In the genomic region with DNA sequence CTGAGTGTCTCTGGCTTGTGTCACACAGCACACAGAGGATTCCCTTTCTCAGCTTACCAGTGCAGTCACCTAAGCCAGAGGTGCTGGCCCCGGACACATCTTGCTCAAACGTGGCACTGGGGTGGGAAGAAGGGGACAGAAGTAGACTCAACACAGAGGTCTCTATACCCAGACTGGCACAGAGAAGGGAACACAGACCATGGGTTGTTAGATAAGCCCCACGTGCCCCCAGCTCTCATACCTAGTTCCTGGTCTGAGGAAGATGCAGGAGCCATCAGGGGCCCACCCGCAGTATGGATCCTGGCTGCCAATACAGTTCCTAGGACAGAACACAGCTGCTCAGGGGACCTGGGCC, we compare ENCODE assay signal across 18 mouse cellular contexts. TPM values are rescaled to one million over a fixed set of nuclear protein-coding genes. Genes with fewer than 3 reads are reported as not detected.
DNase-seq lines count a peak whose midpoint lies in the region; ATAC-seq and TF ChIP-seq lines count a peak whose summit lies in the region.
"Had no signal": no experiment of that assay in that cellular context is flagged by ENCODE, and none has a peak within 500 bp of the region (broad histone marks: within the 10 kb centered on the region; RNA-seq: fewer than 3 reads in every experiment).

No protein-coding gene starts in this region.

- WGBS in forebrain, embryonic 13.5 days, result 86% methylated on average over 4 of the region's 4 CpGs
- 90% methylated on average over 4 of the region's 4 CpGs for WGBS in forebrain, postnatal 0 days
- WGBS in heart, embryonic 15.5 days, result 79% methylated on average over 4 of the region's 4 CpGs
- 87% methylated on average over 4 of the region's 4 CpGs for WGBS in kidney, embryonic 15.5 days
- WGBS in stomach, postnatal 0 days, result 92% methylated on average over 4 of the region's 4 CpGs

- intact Hi-C loops in heart, postnatal 14 days (cut with DNase I), result no loop called here

- peaks cover 17% of the 10 kb centered on the region for H3K9me3 ChIP-seq in forebrain, embryonic 13.5 days (replicated peaks)
- H3K9me3 ChIP-seq in forebrain, postnatal 0 days (ENCODE audit: low read length), result peaks cover 12% of the 10 kb centered on the region; the same call in 1 of the 2 replicates
- H3K9me3 ChIP-seq in heart, embryonic 15.5 days (replicated peaks), result peaks cover 7% of the 10 kb centered on the region; the same call in 1 of the 2 replicates
- peaks cover 6% of the 10 kb centered on the region; the same call in 1 of the 2 replicates for H3K9me3 ChIP-seq in kidney, embryonic 15.5 days (replicated peaks)
- 0 out of 2 replicates have a peak, but pooled peaks cover 3% of the 10 kb centered on the region for H3K9me3 ChIP-seq in stomach, postnatal 0 days (ENCODE audit: control insufficient read depth, low read length)

- no peak overlapping the region for H3K27ac ChIP-seq in forebrain, embryonic 13.5 days
- H3K27ac ChIP-seq in forebrain, postnatal 0 days (ENCODE audit: low read depth, low read length), result no peak overlapping the region
- H3K27ac ChIP-seq in heart, embryonic 15.5 days, result no peak overlapping the region
- H3K27ac ChIP-seq in kidney, embryonic 15.5 days, result no peak overlapping the region
- no peak overlapping the region for H3K27ac ChIP-seq in stomach, postnatal 0 days (replicated peaks)
- H3K27ac ChIP-seq: embryonic facial prominence, embryonic 13.5 days; embryonic facial prominence, embryonic 15.5 days had no signal

- H3K9ac ChIP-seq in forebrain, embryonic 13.5 days, result no peak overlapping the region
- no peak overlapping the region for H3K9ac ChIP-seq in forebrain, postnatal 0 days
- no peak overlapping the region for H3K9ac ChIP-seq in heart, embryonic 15.5 days
- no peak overlapping the region for H3K9ac ChIP-seq in kidney, embryonic 15.5 days
- H3K9ac ChIP-seq in stomach, postnatal 0 days (ENCODE audit: low read length), result no peak overlapping the region

- no peak overlapping the region for H3K4me2 ChIP-seq in forebrain, embryonic 13.5 days
- no peak overlapping the region for H3K4me2 ChIP-seq in forebrain, postnatal 0 days (ENCODE audit: low read depth)
- H3K4me2 ChIP-seq in heart, embryonic 15.5 days, result peak overlapping the region; percentile 89; the same call in 1 of the 2 replicates
- H3K4me2 ChIP-seq in kidney, embryonic 15.5 days, result no peak overlapping the region
- no peak overlapping the region for H3K4me2 ChIP-seq in stomach, postnatal 0 days (replicated peaks; ENCODE audit: low read depth)

- DNase-seq in forebrain, postnatal 0 days, result no peak
- DNase-seq in heart, postnatal 14 days, result no peak
- no peak for DNase-seq in kidney, adult 9 months
- DNase-seq in stomach, postnatal 0 days (ENCODE audit: low spot score), result no peak
- no peak for DNase-seq in spleen, postnatal 36 days (ENCODE audit: low spot score in 2 of 2)
- DNase-seq: cerebellum, adult 8-10 months had no signal

- TF ChIP-seq CTCF in forebrain, postnatal 0 days (IDR thresholded peaks at IDR 0.05; ENCODE audit: low read depth), result no peak
- TF ChIP-seq CTCF in stomach, postnatal 0 days (IDR thresholded peaks at IDR 0.05; ENCODE audit: low read depth), result no peak

- H3K4me3 ChIP-seq in forebrain, embryonic 13.5 days, result no peak overlapping the region
- no peak overlapping the region for H3K4me3 ChIP-seq in forebrain, postnatal 0 days (ENCODE audit: low read depth, low read length)
- H3K4me3 ChIP-seq in heart, embryonic 15.5 days, result no peak overlapping the region
- 0 out of 2 replicates have a peak overlapping the region, but pooled peaks have one; percentile 49 for H3K4me3 ChIP-seq in kidney, embryonic 15.5 days (replicated peaks)
- no peak overlapping the region for H3K4me3 ChIP-seq in stomach, postnatal 0 days (ENCODE audit: low read depth, low read length)

- peaks cover 61% of the 10 kb centered on the region for H3K27me3 ChIP-seq in forebrain, embryonic 13.5 days
- H3K27me3 ChIP-seq in forebrain, postnatal 0 days (ENCODE audit: insufficient read depth, low read length), result peaks cover 19% of the 10 kb centered on the region
- peaks cover 54% of the 10 kb centered on the region for H3K27me3 ChIP-seq in heart, embryonic 15.5 days
- H3K27me3 ChIP-seq in kidney, embryonic 15.5 days, result peaks cover 51% of the 10 kb centered on the region
- H3K27me3 ChIP-seq in stomach, postnatal 0 days (ENCODE audit: control insufficient read depth, insufficient read depth, low read length), result no peaks in the 10 kb centered on the region

- no peak for TF ChIP-seq EP300 in stomach, postnatal 0 days (optimal IDR thresholded peaks at IDR 0.05)

- ATAC-seq in forebrain, embryonic 13.5 days, result 0 out of 2 replicates have a peak, but pooled peaks have one; percentile 2
- no peak for ATAC-seq in forebrain, postnatal 0 days
- ATAC-seq in heart, embryonic 15.5 days (replicated peaks; ENCODE audit: insufficient number of reproducible peaks, insufficient read depth, low FRiP score, low read depth), result no peak
- ATAC-seq in kidney, embryonic 15.5 days (replicated peaks; ENCODE audit: low FRiP score), result no peak
- 0 out of 2 replicates have a peak, but pooled peaks have one; percentile 1 for ATAC-seq in stomach, postnatal 0 days (ENCODE audit: low FRiP score, low TSS enrichment)
- ATAC-seq: forebrain, embryonic 14.5 days had no signal

- peaks cover 8% of the 10 kb centered on the region for H3K4me1 ChIP-seq in forebrain, embryonic 13.5 days
- no peaks in the 10 kb centered on the region for H3K4me1 ChIP-seq in forebrain, postnatal 0 days (ENCODE audit: insufficient read depth)
- peaks cover 15% of the 10 kb centered on the region for H3K4me1 ChIP-seq in heart, embryonic 15.5 days (replicated peaks)
- H3K4me1 ChIP-seq in kidney, embryonic 15.5 days, result peaks cover 20% of the 10 kb centered on the region
- no peaks in the 10 kb centered on the region for H3K4me1 ChIP-seq in stomach, postnatal 0 days (replicated peaks; ENCODE audit: control insufficient read depth, insufficient read depth)

- peaks cover 51% of the 10 kb centered on the region for H3K36me3 ChIP-seq in forebrain, embryonic 13.5 days (ENCODE audit: poor library complexity, severe bottlenecking)
- peaks cover 69% of the 10 kb centered on the region for H3K36me3 ChIP-seq in forebrain, postnatal 0 days (ENCODE audit: insufficient read depth)
- no peaks in the 10 kb centered on the region for H3K36me3 ChIP-seq in heart, embryonic 15.5 days
- H3K36me3 ChIP-seq in kidney, embryonic 15.5 days, result no peaks in the 10 kb centered on the region
- no peaks in the 10 kb centered on the region for H3K36me3 ChIP-seq in stomach, postnatal 0 days (ENCODE audit: control insufficient read depth, insufficient read depth, low read length)

RNA-seq across cellular contexts. Expression of a gene that starts 3.5 kb away (rescaled TPM):
- polyA plus RNA-seq in forebrain, embryonic 13.5 days (2015; fragmentation: Nextera tagmentation; extraction: Ambion mirVana), result not detected in 2 replicates
- total RNA-seq in forebrain, postnatal 0 days (2014; rRNA removed), result not detected in 2 replicates
- polyA plus RNA-seq in forebrain, postnatal 0 days (2015; fragmentation: Nextera tagmentation; extraction: Ambion mirVana), result 0.33 and 0.46 TPM in 2 replicates
- polyA plus RNA-seq in heart, embryonic 15.5 days (2015; fragmentation: Nextera tagmentation; extraction: Ambion mirVana), result 1.0 and 1.3 TPM in 2 replicates
- total RNA-seq in heart, postnatal 14 days (2021), result 10 to 100 TPM; 36.7 to 45.8 TPM
- 0.39 and 0.53 TPM in 2 replicates for polyA plus RNA-seq in kidney, embryonic 15.5 days (2015; fragmentation: Nextera tagmentation; extraction: Ambion mirVana)
- 1.2 and 1.9 TPM in 2 replicates for polyA plus RNA-seq in stomach, postnatal 0 days (2015; fragmentation: Nextera tagmentation; extraction: Ambion mirVana)
- total RNA-seq: ES-E14, MEL had no signal
- polyA plus RNA-seq: embryonic facial prominence, embryonic 11.5 days; forebrain, embryonic 10.5 days; forebrain, embryonic 14.5 days had no signal

RNA-seq across cellular contexts. Expression of a gene that starts 7.9 kb away (rescaled TPM):
- 0.27 and 0.52 TPM in 2 replicates for polyA plus RNA-seq in forebrain, embryonic 13.5 days (2015; fragmentation: Nextera tagmentation; extraction: Ambion mirVana)
- total RNA-seq in forebrain, postnatal 0 days (2014; rRNA removed), result 2.7 and 3.2 TPM in 2 replicates
- 2.4 and 3.9 TPM in 2 replicates for polyA plus RNA-seq in forebrain, postnatal 0 days (2015; fragmentation: Nextera tagmentation; extraction: Ambion mirVana)
- polyA plus RNA-seq in heart, embryonic 15.5 days (2015; fragmentation: Nextera tagmentation; extraction: Ambion mirVana), result 1.0 and 1.1 TPM in 2 replicates
- total RNA-seq in heart, postnatal 14 days (2021), result 100 to 1,000 TPM; 154 to 166 TPM
- 1.5 and 1.9 TPM in 2 replicates for polyA plus RNA-seq in kidney, embryonic 15.5 days (2015; fragmentation: Nextera tagmentation; extraction: Ambion mirVana)
- polyA plus RNA-seq in stomach, postnatal 0 days (2015; fragmentation: Nextera tagmentation; extraction: Ambion mirVana), result 0.48 and 0.65 TPM in 2 replicates
- total RNA-seq: common myeloid progenitor, adult 5-6 weeks; MEL had no signal
- polyA plus RNA-seq: erythroblast, embryonic 14.5 days had no signal

RNA-seq across cellular contexts. Expression of a gene that starts 14.9 kb away (rescaled TPM):
- 4.2 and 4.3 TPM in 2 replicates for polyA plus RNA-seq in forebrain, embryonic 13.5 days (2015; fragmentation: Nextera tagmentation; extraction: Ambion mirVana)
- total RNA-seq in forebrain, postnatal 0 days (2014; rRNA removed), result 71.0 and 76.4 TPM in 2 replicates
- polyA plus RNA-seq in forebrain, postnatal 0 days (2015; fragmentation: Nextera tagmentation; extraction: Ambion mirVana), result 15.6 and 18.1 TPM in 2 replicates
- 0.92 and 1.3 TPM in 2 replicates for polyA plus RNA-seq in heart, embryonic 15.5 days (2015; fragmentation: Nextera tagmentation; extraction: Ambion mirVana)
- 10 to 100 TPM; 14.5 to 14.7 TPM for total RNA-seq in heart, postnatal 14 days (2021)
- polyA plus RNA-seq in kidney, embryonic 15.5 days (2015; fragmentation: Nextera tagmentation; extraction: Ambion mirVana), result 1.5 TPM in 2 replicates
- polyA plus RNA-seq in stomach, postnatal 0 days (2015; fragmentation: Nextera tagmentation; extraction: Ambion mirVana), result 0.31 and 0.39 TPM in 2 replicates

RNA-seq across cellular contexts. Expression of a gene that starts 15.7 kb away (rescaled TPM):
- polyA plus RNA-seq in forebrain, embryonic 13.5 days (2015; fragmentation: Nextera tagmentation; extraction: Ambion mirVana), result 0.06 and 0.08 TPM in 2 replicates
- total RNA-seq in forebrain, postnatal 0 days (2014; rRNA removed), result 0.08 and 0.52 TPM in 2 replicates
- polyA plus RNA-seq in forebrain, postnatal 0 days (2015; fragmentation: Nextera tagmentation; extraction: Ambion mirVana), result 0.02 TPM in 1 of 2 replicates, not detected in the other
- 0.41 and 0.57 TPM in 2 replicates for polyA plus RNA-seq in heart, embryonic 15.5 days (2015; fragmentation: Nextera tagmentation; extraction: Ambion mirVana)
- 100 to 1,000 TPM; 125 to 147 TPM for total RNA-seq in heart, postnatal 14 days (2021)
- 0.08 and 0.12 TPM in 2 replicates for polyA plus RNA-seq in kidney, embryonic 15.5 days (2015; fragmentation: Nextera tagmentation; extraction: Ambion mirVana)
- polyA plus RNA-seq in stomach, postnatal 0 days (2015; fragmentation: Nextera tagmentation; extraction: Ambion mirVana), result 0.95 and 1.4 TPM in 2 replicates
- total RNA-seq: common myeloid progenitor, adult 5-6 weeks had no signal
- polyA plus RNA-seq: embryonic facial prominence, embryonic 11.5 days; erythroblast, embryonic 14.5 days had no signal

RNA-seq across cellular contexts. Expression of a gene that starts 37.0 kb away (rescaled TPM):
- polyA plus RNA-seq in forebrain, embryonic 13.5 days (2015; fragmentation: Nextera tagmentation; extraction: Ambion mirVana), result 8.0 and 8.4 TPM in 2 replicates
- 11.0 and 12.8 TPM in 2 replicates for total RNA-seq in forebrain, postnatal 0 days (2014; rRNA removed)
- polyA plus RNA-seq in forebrain, postnatal 0 days (2015; fragmentation: Nextera tagmentation; extraction: Ambion mirVana), result 8.6 TPM in 2 replicates
- 6.7 and 9.2 TPM in 2 replicates for polyA plus RNA-seq in heart, embryonic 15.5 days (2015; fragmentation: Nextera tagmentation; extraction: Ambion mirVana)
- total RNA-seq in heart, postnatal 14 days (2021), result 1 to 10 TPM; 3.5 to 5.1 TPM
- polyA plus RNA-seq in kidney, embryonic 15.5 days (2015; fragmentation: Nextera tagmentation; extraction: Ambion mirVana), result 11.6 and 11.9 TPM in 2 replicates
- polyA plus RNA-seq in stomach, postnatal 0 days (2015; fragmentation: Nextera tagmentation; extraction: Ambion mirVana), result 4.4 and 5.2 TPM in 2 replicates

Comparison
In these comparisons a context has a peak if more than half of its experiments do, and no peak if none do; other contexts are left out.
1. ATAC-seq: peak in forebrain, embryonic 13.5 days (single experiment) and stomach, postnatal 0 days (single experiment); none in forebrain, postnatal 0 days (single experiment), heart, embryonic 15.5 days (single experiment) and kidney, embryonic 15.5 days (single experiment).